Mouse (Mus musculus): ENCODE results near the gene Fads2.
A peak's percentile ranks its signal among the peaks of the same experiment; 100 is the strongest.

The Fads2 gene

GRCm38 (mm10) chr19:10040866-10041387 lies 60.6 kb downstream of the Fads2 start:
- DNase-seq, result no peak

- no peak for DNase-seq
Observed at GRCm38 (mm10) chr19:10039615-10040014, 61.9 kb downstream of the Fads2 start.

GRCm38 (mm10) chr19:10038910-10039309 lies 62.6 kb downstream of the Fads2 start:
- no peak for DNase-seq

- no peak for DNase-seq
Observed at GRCm38 (mm10) chr19:10038364-10038763, 63.2 kb downstream of the Fads2 start.

- DNase-seq, result no peak
Observed at GRCm38 (mm10) chr19:10037534-10037933, 64.0 kb downstream of the Fads2 start.

- DNase-seq, result peak; percentile 82
Observed at GRCm38 (mm10) chr19:10034785-10035447, 66.6 kb downstream of the Fads2 start.

GRCm38 (mm10) chr19:10034356-10034755 lies 67.2 kb downstream of the Fads2 start:
- DNase-seq, result no peak

GRCm38 (mm10) chr19:10033211-10033973 lies 68.2 kb downstream of the Fads2 start:
- peak; percentile 61 for DNase-seq

- DNase-seq, result no peak
Observed at GRCm38 (mm10) chr19:10029746-10030145, 71.8 kb downstream of the Fads2 start.

- no peak for DNase-seq
Observed at GRCm38 (mm10) chr19:10025169-10025875, 76.2 kb downstream of the Fads2 start.

- no peak for DNase-seq
Observed at GRCm38 (mm10) chr19:10023304-10023758, 78.2 kb downstream of the Fads2 start.

- DNase-seq, result no peak
Observed at GRCm38 (mm10) chr19:10022414-10023303, 78.9 kb downstream of the Fads2 start.

GRCm38 (mm10) chr19:10021981-10022380 lies 79.6 kb downstream of the Fads2 start:
- DNase-seq, result no peak

- no peak for DNase-seq
Observed at GRCm38 (mm10) chr19:10019214-10019760, 82.3 kb downstream of the Fads2 start.

- no peak for DNase-seq
Observed at GRCm38 (mm10) chr19:10018527-10018818, 83.1 kb downstream of the Fads2 start.

GRCm38 (mm10) chr19:10017637-10018526 lies 83.7 kb downstream of the Fads2 start:
- DNase-seq, result peak; percentile 58

GRCm38 (mm10) chr19:10016151-10016550 lies 85.4 kb downstream of the Fads2 start:
- DNase-seq, result no peak

GRCm38 (mm10) chr19:10015442-10015841 lies 86.1 kb downstream of the Fads2 start:
- DNase-seq, result no peak

- no peak for DNase-seq
Observed at GRCm38 (mm10) chr19:10014824-10015223, 86.7 kb downstream of the Fads2 start.

- DNase-seq, result no peak
Observed at GRCm38 (mm10) chr19:10013913-10014312, 87.6 kb downstream of the Fads2 start.

GRCm38 (mm10) chr19:10013348-10013747 lies 88.2 kb downstream of the Fads2 start:
- DNase-seq, result no peak
